Mouse (Mus musculus) forebrain, postnatal 0 days (tissue): ENCODE data around the gene Wdr83. TPM values are rescaled to one million over a fixed set of nuclear protein-coding genes. Genes with fewer than 3 reads are reported as not detected.

ENCODE experiments used
- ATAC-seq: fragments of 200-750 bp; cut with Nextera tagmentation; 2 replicates; pipeline ENCODE4 v1.8.0; 2017; ENCODE audit warnings: mild to moderate bottlenecking, moderate library complexity
- DNase-seq: peaks from one replicate; pipeline ENCODE4 v3.0.0-alpha.2; 2015
- H3K27ac ChIP-seq: fragments of 300-500 bp; sonication (generic); 2 replicates; pipeline ENCODE4 v1.5.1; 2014; ENCODE audit warnings: low read depth, mild to moderate bottlenecking, antibody characterized with exemption, low read length, moderate library complexity, mixed read lengths
- H3K27me3 ChIP-seq: fragments of 300-500 bp; sonication (generic); 2 replicates; pipeline ENCODE4 v1.6.1; 2014; ENCODE audit warnings: mild to moderate bottlenecking, low read length, mixed read lengths; ENCODE audit not compliant: insufficient read depth
- H3K36me3 ChIP-seq: fragments of 300-500 bp; sonication (generic); 2 replicates; pipeline ENCODE4 v1.6.1; 2014; ENCODE audit warnings: mild to moderate bottlenecking, moderate library complexity; ENCODE audit not compliant: insufficient read depth
- H3K4me1 ChIP-seq: fragments of 300-500 bp; sonication (generic); 2 replicates; pipeline ENCODE4 v1.6.1; 2014; ENCODE audit warnings: antibody characterized with exemption; ENCODE audit not compliant: insufficient read depth
- H3K4me2 ChIP-seq: fragments of 300-500 bp; sonication (generic); 2 replicates; pipeline ENCODE4 v1.6.1; 2014; ENCODE audit warnings: low read depth, mild to moderate bottlenecking, moderate library complexity
- H3K4me3 ChIP-seq: fragments of 300-500 bp; sonication (generic); 2 replicates; pipeline ENCODE4 v1.5.1; 2014; ENCODE audit warnings: low read depth, low read length, mixed read lengths
- H3K9ac ChIP-seq: fragments of 300-500 bp; sonication (generic); 2 replicates; pipeline ENCODE4 v1.6.1; 2014; ENCODE audit warnings: mild to moderate bottlenecking
- H3K9me3 ChIP-seq: fragments of 300-500 bp; sonication (generic); 2 replicates; pipeline ENCODE4 v1.6.1; 2016; ENCODE audit warnings: low read length
- CTCF ChIP-seq: sonication (generic); IDR thresholded peaks from 2 replicates; pipeline ENCODE4 v1.5.1; 2016; ENCODE audit warnings: antibody characterized with exemption, control low read depth, low read depth
- WGBS: fragments of 180-500 bp; shearing (Covaris S2); extraction: QIAGEN DNeasy Blood & Tissue Kit; methylation state at CpG from one replicate; pipeline ENCODE4 v1.1.7; 2014; 5-methylcytosine and 5-hydroxymethylcytosine counted together
- polyA plus RNA-seq: library from polyadenylated mRNA; unstranded; fragments of >200 nt; fragmentation: Nextera tagmentation; extraction: Ambion mirVana; gene quantifications from 2 replicates; pipeline ENCODE4 v1.2.1, GENCODE M21; 2015
- total RNA-seq: library from RNA; depleted of rRNA; stranded (reverse); fragments of >200 nt; gene quantifications from 2 replicates; pipeline ENCODE4 v1.2.3, GENCODE M21; 2014

The Wdr83 gene
- total and polyA plus RNA-seq, 2 experiments from 2014 or later: 22.1 to 37.2 TPM

DNA sequence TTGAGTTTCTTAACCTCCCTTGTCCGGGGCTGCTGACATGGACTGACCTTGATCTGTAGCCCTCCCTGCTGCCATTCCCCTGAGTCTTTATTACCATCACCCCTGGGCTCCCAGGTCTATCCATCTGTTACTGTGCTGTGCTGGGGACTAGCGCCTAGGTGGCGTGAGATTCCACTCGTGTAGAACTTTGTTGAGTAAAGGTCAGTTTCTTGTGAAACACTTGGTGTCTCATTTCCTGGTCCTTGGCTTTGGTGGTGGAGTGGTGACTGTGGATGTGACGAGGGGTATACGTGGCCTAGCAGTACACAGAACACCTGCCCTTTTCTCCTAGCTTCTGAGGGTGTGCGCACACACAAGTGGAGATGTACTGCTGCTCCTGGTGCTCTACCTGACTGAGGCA, 23.7 kb downstream of the Wdr83 start:
- no peak for TF ChIP-seq CTCF
- DNase-seq (no peak), ATAC-seq (no peak)
- Histone ChIP-seq H3K9me3 (no peaks in the 10 kb centered on the region), H3K4me3 (no peak overlapping the region), H3K36me3 (peaks cover 41% of the 10 kb centered on the region), H3K9ac (no peak overlapping the region), H3K4me2 (no peak overlapping the region), H3K27ac (no peak overlapping the region), H3K27me3 (no peaks in the 10 kb centered on the region), H3K4me1 (peaks cover 6% of the 10 kb centered on the region)
- WGBS: 83% methylated on average over 7 of the region's 7 CpGs

GRCm38 (mm10) chr8:85043619-85044018, 37.5 kb downstream of the Wdr83 start:
- peaks cover 63% of the 10 kb centered on the region for H3K36me3 ChIP-seq
- no peak for ATAC-seq
- TF ChIP-seq CTCF: no peak

DNA sequence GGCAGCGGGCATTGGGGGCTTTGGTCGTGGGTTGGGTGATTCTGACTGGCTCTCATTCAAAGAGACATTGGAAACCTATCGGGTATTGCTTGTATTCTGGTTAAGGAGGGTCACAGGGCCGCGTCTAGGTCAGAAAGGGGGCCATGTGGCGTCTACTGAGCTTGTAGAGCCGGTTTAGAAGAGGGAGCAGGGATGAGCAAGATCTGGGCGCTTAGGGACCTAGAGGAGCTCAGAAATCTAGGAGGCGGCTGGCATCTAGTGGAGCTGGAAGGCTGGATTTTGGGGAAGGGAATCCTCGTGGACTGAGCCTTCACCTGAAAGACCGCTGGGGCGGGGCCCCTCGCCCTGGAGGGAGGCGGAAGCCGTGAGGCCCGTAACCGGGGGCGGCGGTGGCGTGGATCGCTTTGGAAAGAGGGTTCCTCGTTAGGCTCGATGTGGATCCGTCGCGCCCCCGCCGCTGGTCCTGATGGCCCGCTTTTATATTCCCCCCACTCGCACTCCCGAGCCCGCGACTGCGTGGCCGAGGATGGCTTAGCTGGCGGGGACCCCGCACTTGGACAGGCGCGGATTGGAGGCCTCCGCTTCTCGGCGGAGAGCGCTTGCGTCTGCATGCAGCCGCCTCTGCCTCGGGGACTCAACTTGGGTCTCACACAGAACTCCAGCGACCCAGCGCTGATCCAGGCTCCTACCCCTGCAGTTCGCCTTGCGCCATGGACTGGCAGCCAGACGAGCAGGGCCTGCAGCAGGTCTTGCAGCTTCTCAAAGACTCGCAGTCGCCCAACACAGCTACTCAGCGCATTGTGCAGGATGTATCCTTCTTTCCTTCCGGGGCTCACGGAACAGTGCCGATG, 43.2 kb downstream of the Wdr83 start:
- ATAC-seq: peak; percentile 18
- no peak for TF ChIP-seq CTCF

More at GRCm38 (mm10) chr8:85043619-85044018, 37.5 kb downstream of the Wdr83 start:
- no peak for DNase-seq
- H3K27ac ChIP-seq: no peak overlapping the region
- H3K27me3 ChIP-seq: no peaks in the 10 kb centered on the region
- 0 out of 2 replicates have a peak, but pooled peaks cover 2% of the 10 kb centered on the region for H3K4me1 ChIP-seq
- no peak overlapping the region for H3K9ac ChIP-seq
- 89% methylated on average over 6 of the region's 6 CpGs for WGBS
- no peak overlapping the region for H3K4me3 ChIP-seq
- H3K4me2 ChIP-seq: no peak overlapping the region
- no peaks in the 10 kb centered on the region for H3K9me3 ChIP-seq

GRCm38 (mm10) chr8:85037366-85037680, 43.8 kb downstream of the Wdr83 start:
- H3K9ac ChIP-seq: peak overlapping the region; percentile 68
- no peaks in the 10 kb centered on the region for H3K9me3 ChIP-seq
- H3K4me2 ChIP-seq: peak overlapping the region; percentile 97

More for the DNA sequence above, 43.2 kb downstream of the Wdr83 start:
- Histone ChIP-seq H3K4me3 (peak overlapping the region; percentile 64), H3K27me3 (no peaks in the 10 kb centered on the region), H3K36me3 (peaks cover 23% of the 10 kb centered on the region), H3K9ac (peak overlapping the region; percentile 68), H3K4me1 (0 out of 2 replicates have a peak, but pooled peaks cover 18% of the 10 kb centered on the region), H3K9me3 (no peaks in the 10 kb centered on the region), H3K4me2 (peak overlapping the region; percentile 97), H3K27ac (peak overlapping the region; percentile 96)
- DNase-seq: peak; percentile 52
- 2% methylated on average over 57 of the region's 57 CpGs for WGBS

GRCm38 (mm10) chr8:85036718-85037365, 44.3 kb downstream of the Wdr83 start, which contains the start of gene Tnpo2:
TSS of gene Tnpo2 (plus strand) at chr8:85036915.
- Histone ChIP-seq H3K36me3 (peaks cover 30% of the 10 kb centered on the region), H3K9ac (peak within 1 kb of the TSS; percentile 68), H3K4me1 (0 out of 2 replicates have a peak, but pooled peaks cover 18% of the 10 kb centered on the region), H3K9me3 (no peaks in the 10 kb centered on the region), H3K4me3 (peak within 1 kb of the TSS; percentile 64), H3K27me3 (no peaks in the 10 kb centered on the region), H3K27ac (peak within 1 kb of the TSS; percentile 96), H3K4me2 (peak within 1 kb of the TSS; percentile 97)
- peak; percentile 98 for DNase-seq
- ATAC-seq: peak; percentile 93
- under 1% methylated on average over 58 of the region's 59 CpGs for WGBS
- TF ChIP-seq CTCF: no peak

More at GRCm38 (mm10) chr8:85037366-85037680, 43.8 kb downstream of the Wdr83 start:
- ATAC-seq: peak; percentile 64
- Histone ChIP-seq H3K27ac (peak overlapping the region; percentile 96), H3K4me3 (peak overlapping the region; percentile 64), H3K36me3 (peaks cover 29% of the 10 kb centered on the region), H3K27me3 (no peaks in the 10 kb centered on the region), H3K4me1 (0 out of 2 replicates have a peak, but pooled peaks cover 18% of the 10 kb centered on the region)
- DNase-seq: no peak
- no peak for TF ChIP-seq CTCF
- 0% methylated on average over 14 of the region's 14 CpGs for WGBS

DNA sequence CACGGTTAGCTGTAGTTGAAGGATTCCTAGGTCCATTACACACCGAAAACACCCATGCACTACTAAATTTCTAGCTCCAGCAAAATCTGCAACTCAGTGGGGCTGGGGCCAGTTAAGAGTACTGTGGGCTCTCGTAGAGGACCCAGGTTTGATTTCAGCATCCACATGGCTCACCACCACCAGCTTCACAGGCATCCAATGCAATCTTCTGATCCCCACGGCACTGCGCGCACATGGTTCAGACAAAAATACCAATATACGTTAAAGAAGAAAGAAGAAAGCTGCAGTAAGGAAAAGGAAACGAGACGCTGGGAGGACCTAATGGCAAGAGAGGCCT, 44.8 kb downstream of the Wdr83 start:
- peak overlapping the region; percentile 81 for H3K27ac ChIP-seq
- H3K4me2 ChIP-seq: peak overlapping the region; percentile 97
- peak overlapping the region; percentile 55 for H3K9ac ChIP-seq
- peaks cover 31% of the 10 kb centered on the region for H3K36me3 ChIP-seq
- no peak for TF ChIP-seq CTCF
- no peaks in the 10 kb centered on the region for H3K27me3 ChIP-seq
- no peaks in the 10 kb centered on the region for H3K9me3 ChIP-seq
- H3K4me1 ChIP-seq: 0 out of 2 replicates have a peak, but pooled peaks cover 18% of the 10 kb centered on the region
- ATAC-seq (peak; percentile 28), DNase-seq (no peak)
- H3K4me3 ChIP-seq: peak overlapping the region; percentile 64
- 2% methylated on average over 9 of the region's 9 CpGs for WGBS
